Mouse (Mus musculus) hindbrain, embryonic 12.5 days (tissue): ENCODE measurements around the gene Alox5ap. TPM values are rescaled to one million over a fixed set of nuclear protein-coding genes. Genes with fewer than 3 reads are reported as not detected.
A peak's percentile ranks its signal among the peaks of the same experiment; 100 is the strongest.

ENCODE experiments used
- ATAC-seq: fragments of 200-750 bp; cut with Nextera tagmentation; 2 replicates; pipeline ENCODE4 v1.8.0; 2017; ENCODE audit warnings: moderate TSS enrichment; ENCODE audit not compliant: low FRiP score
- H3K27ac ChIP-seq: fragments of 300-500 bp; sonication (generic); 2 replicates; pipeline ENCODE4 v1.5.1; 2016; ENCODE audit warnings: mild to moderate bottlenecking
- H3K27me3 ChIP-seq: fragments of 300-500 bp; sonication (generic); 2 replicates; pipeline ENCODE4 v1.6.1; 2016; ENCODE audit warnings: mild to moderate bottlenecking
- H3K36me3 ChIP-seq: fragments of 300-500 bp; sonication (generic); 2 replicates; pipeline ENCODE4 v1.6.1; 2016; ENCODE audit warnings: mild to moderate bottlenecking
- H3K4me1 ChIP-seq: fragments of 300-500 bp; sonication (generic); 2 replicates; pipeline ENCODE4 v1.6.1; 2016
- H3K4me2 ChIP-seq: fragments of 300-500 bp; sonication (generic); replicated peaks from 2 replicates; pipeline ENCODE4 v1.6.1; 2016; ENCODE audit warnings: mild to moderate bottlenecking
- H3K4me3 ChIP-seq: fragments of 300-500 bp; sonication (generic); 2 replicates; pipeline ENCODE4 v1.5.1; 2016; ENCODE audit warnings: mild to moderate bottlenecking
- H3K9ac ChIP-seq: fragments of 300-500 bp; sonication (generic); 2 replicates; pipeline ENCODE4 v1.6.1; 2016; ENCODE audit warnings: mild to moderate bottlenecking, moderate library complexity
- H3K9me3 ChIP-seq: fragments of 300-500 bp; sonication (generic); replicated peaks from 2 replicates; pipeline ENCODE4 v1.6.1; 2016; ENCODE audit warnings: mild to moderate bottlenecking
- WGBS: fragments of 180-500 bp; shearing (Covaris S2); methylation state at CpG from one replicate; pipeline ENCODE4 v1.1.7; 2016; 5-methylcytosine and 5-hydroxymethylcytosine counted together
- polyA plus RNA-seq: library from polyadenylated mRNA; unstranded; fragments of >200 nt; fragmentation: Nextera tagmentation; extraction: Ambion mirVana; gene quantifications from 2 replicates; pipeline ENCODE4 v1.2.1, GENCODE M21; 2016

Alox5ap gene
- 5.9 and 7.1 TPM in 2 replicates for polyA plus RNA-seq

DNA sequence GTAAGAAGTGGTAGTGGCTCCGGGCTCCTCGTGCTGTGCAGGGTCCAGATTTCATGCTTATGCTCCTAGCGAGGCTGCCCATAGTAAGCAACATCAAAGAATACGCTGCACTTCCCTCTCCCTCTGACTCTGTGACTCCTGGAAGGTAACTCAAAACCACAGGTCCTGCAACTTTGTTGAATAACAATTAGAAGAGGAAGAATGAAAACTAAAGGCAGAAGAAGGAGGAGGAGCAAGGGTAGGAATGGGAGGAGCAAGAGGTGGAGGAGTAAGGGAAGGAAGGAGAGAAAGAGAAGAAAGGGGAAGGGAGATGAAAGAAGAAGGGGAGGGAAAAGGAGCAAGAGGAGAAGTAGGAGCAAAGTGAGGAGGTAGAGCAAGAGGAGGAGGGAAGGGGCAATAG lies at the start of gene Alox5ap:
TSS of gene Alox5ap (plus strand) at position 363 of the 400 bp plus-strand sequence.
- Histone ChIP-seq H3K9ac (no peak within 1 kb of the TSS), H3K27me3 (peaks cover 7% of the 10 kb centered on the region; the same call in 1 of the 2 replicates), H3K4me3 (no peak within 1 kb of the TSS), H3K9me3 (no peaks in the 10 kb centered on the region), H3K4me1 (peaks cover 3% of the 10 kb centered on the region), H3K27ac (no peak within 1 kb of the TSS), H3K4me2 (no peak within 1 kb of the TSS), H3K36me3 (no peaks in the 10 kb centered on the region)
- no peak for ATAC-seq
- WGBS, result 59% methylated on average over 4 of the region's 4 CpGs

- H3K9me3 ChIP-seq, result no peaks in the 10 kb centered on the region
- no peaks in the 10 kb centered on the region for H3K4me1 ChIP-seq
- H3K9ac ChIP-seq, result no peak overlapping the region
- H3K36me3 ChIP-seq, result peaks cover 61% of the 10 kb centered on the region
- no peak overlapping the region for H3K27ac ChIP-seq
- WGBS, result over 99% methylated on average over 7 of the region's 7 CpGs
- ATAC-seq, result no peak
- H3K4me3 ChIP-seq, result no peak overlapping the region
- no peak overlapping the region for H3K4me2 ChIP-seq
- H3K27me3 ChIP-seq, result no peaks in the 10 kb centered on the region
These were observed 49.0 kb upstream of the Alox5ap start for GRCm38 (mm10) chr5:149215540-149215939.

GRCm38 (mm10) chr5:149217524-149218357 lies 46.8 kb upstream of the Alox5ap start:
- Histone ChIP-seq H3K27me3 (no peaks in the 10 kb centered on the region), H3K9ac (no peak overlapping the region), H3K9me3 (no peaks in the 10 kb centered on the region), H3K4me3 (no peak overlapping the region), H3K4me1 (no peaks in the 10 kb centered on the region), H3K27ac (no peak overlapping the region), H3K36me3 (peaks cover 45% of the 10 kb centered on the region), H3K4me2 (no peak overlapping the region)
- 87% methylated on average over 6 of the region's 6 CpGs for WGBS
- no peak for ATAC-seq

DNA sequence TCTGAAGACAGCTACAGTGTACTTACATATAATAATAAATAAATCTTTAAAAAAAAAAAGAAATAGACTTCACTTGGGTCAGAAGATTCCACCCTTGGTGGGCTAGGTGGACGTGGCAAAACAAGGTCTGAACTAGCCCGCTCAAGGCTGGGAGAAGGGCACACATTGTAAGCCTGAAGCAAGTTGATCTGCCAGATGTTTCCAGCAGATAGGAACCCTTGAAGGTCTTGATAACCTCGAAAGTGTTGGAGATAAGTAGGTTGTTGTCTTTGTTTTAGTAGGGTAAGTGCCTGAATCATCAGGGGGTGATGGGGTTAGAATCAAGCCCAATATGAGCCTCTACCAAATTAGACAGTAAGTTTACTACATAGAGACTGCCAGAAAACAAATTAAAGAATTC lies 45.1 kb upstream of the Alox5ap start:
- Histone ChIP-seq H3K9me3 (no peaks in the 10 kb centered on the region), H3K27me3 (no peaks in the 10 kb centered on the region), H3K4me1 (peaks cover 7% of the 10 kb centered on the region), H3K4me2 (no peak overlapping the region), H3K27ac (no peak overlapping the region), H3K36me3 (peaks cover 28% of the 10 kb centered on the region), H3K9ac (no peak overlapping the region), H3K4me3 (no peak overlapping the region)
- 88% methylated on average over 3 of the region's 3 CpGs for WGBS
- ATAC-seq, result no peak

GRCm38 (mm10) chr5:149221355-149221754 lies 43.2 kb upstream of the Alox5ap start:
- 94% methylated on average over 4 of the region's 4 CpGs for WGBS
- Histone ChIP-seq H3K9ac (no peak overlapping the region), H3K36me3 (peaks cover 9% of the 10 kb centered on the region), H3K9me3 (no peaks in the 10 kb centered on the region), H3K4me3 (no peak overlapping the region), H3K4me2 (no peak overlapping the region), H3K27ac (no peak overlapping the region), H3K4me1 (peaks cover 14% of the 10 kb centered on the region), H3K27me3 (no peaks in the 10 kb centered on the region)
- no peak for ATAC-seq

DNA sequence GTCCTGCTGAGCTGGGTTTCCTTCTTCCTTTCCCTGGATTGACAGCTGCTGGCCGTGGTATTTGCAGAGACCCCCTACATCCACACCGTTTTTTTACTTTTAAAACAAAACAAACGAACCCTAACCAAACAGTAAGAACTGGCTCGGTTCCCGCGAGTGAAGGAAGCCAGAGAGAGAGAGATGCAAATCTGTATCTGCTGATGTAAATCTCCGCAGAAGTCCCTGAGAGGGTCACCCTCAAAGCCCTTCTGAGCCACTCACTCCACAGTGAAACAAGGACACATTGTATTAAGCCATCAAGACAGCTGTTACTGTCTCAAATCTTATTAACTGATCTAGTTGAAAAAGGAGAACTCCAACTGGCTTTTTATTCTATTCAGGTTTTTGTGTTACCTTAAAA lies 39.9 kb upstream of the Alox5ap start:
- Histone ChIP-seq H3K27ac (no peak overlapping the region), H3K4me2 (no peak overlapping the region; the same call in 1 of the 2 replicates), H3K9ac (no peak overlapping the region)

GRCm38 (mm10) chr5:149228700-149229618 lies 35.6 kb upstream of the Alox5ap start:
- peak overlapping the region; percentile 90 for H3K27ac ChIP-seq
- 3% methylated on average over 55 of the region's 55 CpGs for WGBS
- no peaks in the 10 kb centered on the region for H3K36me3 ChIP-seq
- H3K4me3 ChIP-seq, result peak overlapping the region; percentile 43
- H3K4me2 ChIP-seq, result peak overlapping the region; percentile 52
- H3K27me3 ChIP-seq, result no peaks in the 10 kb centered on the region
- H3K9me3 ChIP-seq, result 0 out of 2 replicates have a peak, but pooled peaks cover 3% of the 10 kb centered on the region
- H3K9ac ChIP-seq, result peak overlapping the region; percentile 58
- H3K4me1 ChIP-seq, result peaks cover 14% of the 10 kb centered on the region
- ATAC-seq, result peak; percentile 98

More for the DNA sequence above, 39.9 kb upstream of the Alox5ap start:
- WGBS, result 16% methylated on average over 7 of the region's 7 CpGs
- Histone ChIP-seq H3K4me3 (no peak overlapping the region), H3K9me3 (no peaks in the 10 kb centered on the region), H3K4me1 (peaks cover 16% of the 10 kb centered on the region), H3K36me3 (no peaks in the 10 kb centered on the region), H3K27me3 (no peaks in the 10 kb centered on the region)
- ATAC-seq, result no peak

- peak overlapping the region; percentile 58 for H3K9ac ChIP-seq
- WGBS, result 72% methylated on average over 18 of the region's 18 CpGs
These were observed 34.8 kb upstream of the Alox5ap start for GRCm38 (mm10) chr5:149229619-149230339.

GRCm38 (mm10) chr5:149235002-149235401 lies 29.6 kb upstream of the Alox5ap start:
- no peak overlapping the region for H3K4me3 ChIP-seq
- no peak overlapping the region for H3K4me2 ChIP-seq
- H3K9me3 ChIP-seq, result 0 out of 2 replicates have a peak, but pooled peaks cover under 1% of the 10 kb centered on the region
- H3K27me3 ChIP-seq, result no peaks in the 10 kb centered on the region
- no peak overlapping the region for H3K27ac ChIP-seq
- H3K4me1 ChIP-seq, result no peaks in the 10 kb centered on the region
- no peaks in the 10 kb centered on the region for H3K36me3 ChIP-seq
- WGBS, result 91% methylated on average over 7 of the region's 7 CpGs
- H3K9ac ChIP-seq, result no peak overlapping the region
- no peak for ATAC-seq

More at GRCm38 (mm10) chr5:149229619-149230339, 34.8 kb upstream of the Alox5ap start:
- peak overlapping the region; percentile 43 for H3K4me3 ChIP-seq
- H3K9me3 ChIP-seq, result 0 out of 2 replicates have a peak, but pooled peaks cover 3% of the 10 kb centered on the region
- ATAC-seq, result peak; percentile 5; the same call in 1 of the 2 replicates
- H3K36me3 ChIP-seq, result no peaks in the 10 kb centered on the region
- 0 out of 2 replicates have a peak, but pooled peaks cover 6% of the 10 kb centered on the region for H3K4me1 ChIP-seq
- H3K27me3 ChIP-seq, result no peaks in the 10 kb centered on the region
- H3K27ac ChIP-seq, result peak overlapping the region; percentile 90
- peak overlapping the region; percentile 52 for H3K4me2 ChIP-seq

DNA sequence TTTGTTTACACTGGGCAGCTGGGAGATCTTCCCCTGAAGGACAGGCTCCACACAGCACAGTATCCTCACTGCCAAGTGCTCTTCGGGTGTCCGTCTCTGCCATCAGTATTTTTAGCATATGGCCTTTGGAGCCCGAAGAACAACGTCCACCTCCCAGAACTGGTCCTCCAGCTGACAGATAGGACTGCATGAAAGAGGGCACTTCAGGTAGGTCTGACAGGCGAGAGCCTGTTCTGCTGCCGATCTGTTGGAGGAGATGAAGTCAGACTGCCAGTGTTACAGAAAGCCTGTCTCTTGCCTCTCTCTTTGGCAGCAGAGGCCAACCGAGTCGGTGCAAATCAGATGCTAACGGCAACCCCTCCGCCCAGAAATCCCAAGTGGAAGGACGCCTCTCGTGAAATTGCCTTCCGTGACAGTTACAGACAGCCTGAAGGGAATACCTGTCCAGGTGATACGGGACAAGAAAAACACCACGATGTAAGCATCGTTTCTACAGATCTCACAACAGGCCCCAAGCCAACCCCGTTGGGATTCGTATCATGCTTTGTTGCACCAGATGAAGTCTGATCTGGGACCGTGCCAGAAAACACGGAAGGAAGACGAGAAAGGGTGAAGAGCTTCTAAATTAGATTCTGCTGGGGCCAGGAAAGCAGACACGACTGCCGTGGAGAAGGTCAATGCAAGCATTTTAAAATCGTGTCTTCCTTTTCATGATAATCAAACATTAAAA lies 27.2 kb upstream of the Alox5ap start:
- Histone ChIP-seq H3K4me2 (no peak overlapping the region), H3K4me1 (no peaks in the 10 kb centered on the region), H3K36me3 (no peaks in the 10 kb centered on the region), H3K27me3 (no peaks in the 10 kb centered on the region), H3K9me3 (peaks cover 8% of the 10 kb centered on the region), H3K27ac (no peak overlapping the region), H3K4me3 (no peak overlapping the region), H3K9ac (no peak overlapping the region)
- 85% methylated on average over 24 of the region's 24 CpGs for WGBS
- ATAC-seq, result no peak

DNA sequence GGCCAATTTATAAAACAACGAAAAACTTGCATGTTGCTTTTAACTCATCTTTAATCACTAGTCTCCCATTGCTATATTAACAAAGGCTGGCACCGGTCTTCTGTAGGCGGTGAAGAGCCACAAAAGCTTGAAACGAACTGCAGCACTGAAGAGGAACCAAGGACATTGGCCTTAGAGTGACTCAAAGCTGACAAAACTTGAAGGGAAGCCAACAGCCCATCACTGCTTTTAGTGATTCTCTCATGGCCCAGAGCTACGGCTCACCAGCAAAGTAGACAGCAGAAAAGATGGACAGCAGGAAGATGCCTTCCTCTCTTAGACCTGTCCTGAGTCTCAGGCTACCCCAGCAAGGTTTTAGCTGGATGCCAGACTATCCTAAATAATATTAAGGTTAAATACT lies 22.1 kb upstream of the Alox5ap start:
- WGBS, result 95% methylated on average over 5 of the region's 5 CpGs
- Histone ChIP-seq H3K4me2 (no peak overlapping the region), H3K4me1 (peaks cover 16% of the 10 kb centered on the region), H3K9ac (no peak overlapping the region), H3K27me3 (no peaks in the 10 kb centered on the region), H3K27ac (no peak overlapping the region), H3K4me3 (no peak overlapping the region), H3K9me3 (peaks cover 8% of the 10 kb centered on the region), H3K36me3 (no peaks in the 10 kb centered on the region)
- ATAC-seq, result no peak
